Mouse (Mus musculus): ENCODE measurements around the gene Agmat.

The Agmat gene

DNA sequence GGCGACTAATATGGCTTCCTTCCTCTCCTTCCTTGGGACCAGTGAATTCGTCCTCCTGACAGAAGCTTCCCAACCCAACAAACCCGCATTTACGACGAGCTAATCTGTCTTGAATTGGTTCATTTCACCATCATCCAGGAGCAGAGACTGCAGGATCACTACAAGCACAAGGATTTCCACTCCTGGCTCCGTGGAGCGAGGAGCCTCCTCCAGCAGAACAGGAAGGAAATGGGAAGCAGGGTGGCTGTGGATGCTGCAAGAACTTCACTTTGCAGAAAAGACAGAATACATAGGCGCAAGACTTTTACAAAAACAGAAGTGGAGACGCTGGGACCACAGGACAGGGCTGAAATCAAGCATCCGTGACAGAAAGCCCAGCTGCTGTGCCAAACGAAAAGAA, 21.9 kb upstream of the Agmat start:
- Histone ChIP-seq H3K27me3 (ENCODE audit: control insufficient read depth, insufficient read depth, low read length, poor library complexity, severe bottlenecking) (no peaks in the 10 kb centered on the region), H3K36me3 (ENCODE audit: control insufficient read depth, insufficient read depth, low read length, poor library complexity, severe bottlenecking) (no peaks in the 10 kb centered on the region)
- no peak for DNase-seq (ENCODE audit: low read depth, low spot score)

GRCm38 (mm10) chr4:141725277-141725676, 21.2 kb upstream of the Agmat start:
- H3K27me3 ChIP-seq (ENCODE audit: control insufficient read depth, insufficient read depth, low read length, poor library complexity, severe bottlenecking) = no peaks in the 10 kb centered on the region
- H3K36me3 ChIP-seq (ENCODE audit: control insufficient read depth, insufficient read depth, low read length, poor library complexity, severe bottlenecking) = no peaks in the 10 kb centered on the region
- DNase-seq (ENCODE audit: low read depth, low spot score) = no peak

GRCm38 (mm10) chr4:141725738-141726137, 20.7 kb upstream of the Agmat start:
- no peaks in the 10 kb centered on the region for H3K27me3 ChIP-seq (ENCODE audit: control insufficient read depth, insufficient read depth, low read length, poor library complexity, severe bottlenecking)
- no peaks in the 10 kb centered on the region for H3K36me3 ChIP-seq (ENCODE audit: control insufficient read depth, insufficient read depth, low read length, poor library complexity, severe bottlenecking)
- no peak for DNase-seq (ENCODE audit: low read depth, low spot score)

DNA sequence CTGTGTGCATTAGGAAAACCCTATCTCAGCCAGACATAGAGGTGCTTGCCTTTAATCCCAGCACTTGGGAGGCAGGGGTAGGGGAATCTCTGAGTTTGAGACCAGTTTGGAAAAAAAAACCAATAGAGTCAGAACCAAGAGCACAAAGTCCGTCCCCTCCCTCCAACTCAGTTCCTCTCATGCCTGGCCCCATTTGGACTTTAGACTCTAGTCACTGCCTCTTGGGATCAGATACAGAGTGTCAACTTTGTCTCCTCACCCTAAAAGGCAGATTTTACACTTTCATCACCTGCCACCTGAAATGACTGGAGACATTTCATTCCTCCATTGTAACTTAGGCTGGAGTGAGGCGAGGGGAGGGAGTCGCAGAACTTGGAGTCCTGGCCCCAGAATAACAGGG, 17.2 kb upstream of the Agmat start:
- no peaks in the 10 kb centered on the region for H3K36me3 ChIP-seq (ENCODE audit: control insufficient read depth, insufficient read depth, low read length, poor library complexity, severe bottlenecking)
- DNase-seq (ENCODE audit: low read depth, low spot score) = no peak

DNA sequence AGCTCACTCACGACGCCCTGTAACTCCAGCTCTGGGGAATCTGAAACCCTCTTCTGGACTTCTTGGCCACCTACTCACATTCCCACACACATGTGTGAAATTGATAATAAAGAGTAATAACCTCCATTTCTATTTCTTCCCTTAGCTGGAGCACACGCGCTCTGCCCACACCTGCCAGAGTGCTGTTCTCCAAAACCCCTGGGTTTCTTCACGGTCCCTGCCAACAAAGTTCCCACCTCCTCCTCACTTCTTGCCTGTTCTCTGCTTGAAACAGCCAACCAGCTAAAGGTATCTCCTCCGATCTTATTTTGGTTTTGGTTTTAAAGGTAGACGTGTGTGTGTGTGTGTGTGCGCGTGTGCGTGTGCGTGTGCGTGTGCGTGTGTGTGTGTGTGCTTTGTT, 16.1 kb upstream of the Agmat start:
- Histone ChIP-seq H3K36me3 (ENCODE audit: control insufficient read depth, insufficient read depth, low read length, poor library complexity, severe bottlenecking) (no peaks in the 10 kb centered on the region), H3K27me3 (ENCODE audit: control insufficient read depth, insufficient read depth, low read length, poor library complexity, severe bottlenecking) (no peaks in the 10 kb centered on the region)
- DNase-seq (ENCODE audit: low read depth, low spot score) = no peak

More for the DNA sequence above, 17.2 kb upstream of the Agmat start:
- no peaks in the 10 kb centered on the region for H3K27me3 ChIP-seq (ENCODE audit: control insufficient read depth, insufficient read depth, low read length, poor library complexity, severe bottlenecking)

DNA sequence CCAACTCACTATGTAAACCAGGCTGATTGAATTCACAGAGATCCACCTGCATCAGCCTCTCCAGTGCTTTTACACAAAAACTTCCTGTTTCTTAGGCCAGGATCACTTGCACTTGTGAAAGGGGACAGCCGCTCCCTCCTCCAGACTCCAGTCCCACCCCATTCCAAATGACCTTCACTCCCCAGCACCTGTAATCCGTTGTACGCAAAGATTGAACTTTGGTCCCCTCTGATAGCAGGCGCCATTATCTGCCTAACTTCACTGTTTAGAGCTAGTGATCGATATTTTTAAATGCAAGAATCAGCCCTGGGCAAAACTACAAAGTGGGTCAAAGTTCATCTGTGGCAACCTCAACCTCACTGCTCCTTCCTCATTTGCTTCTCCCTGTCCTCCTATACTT, 14.7 kb upstream of the Agmat start:
- Histone ChIP-seq H3K36me3 (ENCODE audit: control insufficient read depth, insufficient read depth, low read length, poor library complexity, severe bottlenecking) (no peaks in the 10 kb centered on the region), H3K27me3 (ENCODE audit: control insufficient read depth, insufficient read depth, low read length, poor library complexity, severe bottlenecking) (no peaks in the 10 kb centered on the region)
- no peak for DNase-seq (ENCODE audit: low read depth, low spot score)

DNA sequence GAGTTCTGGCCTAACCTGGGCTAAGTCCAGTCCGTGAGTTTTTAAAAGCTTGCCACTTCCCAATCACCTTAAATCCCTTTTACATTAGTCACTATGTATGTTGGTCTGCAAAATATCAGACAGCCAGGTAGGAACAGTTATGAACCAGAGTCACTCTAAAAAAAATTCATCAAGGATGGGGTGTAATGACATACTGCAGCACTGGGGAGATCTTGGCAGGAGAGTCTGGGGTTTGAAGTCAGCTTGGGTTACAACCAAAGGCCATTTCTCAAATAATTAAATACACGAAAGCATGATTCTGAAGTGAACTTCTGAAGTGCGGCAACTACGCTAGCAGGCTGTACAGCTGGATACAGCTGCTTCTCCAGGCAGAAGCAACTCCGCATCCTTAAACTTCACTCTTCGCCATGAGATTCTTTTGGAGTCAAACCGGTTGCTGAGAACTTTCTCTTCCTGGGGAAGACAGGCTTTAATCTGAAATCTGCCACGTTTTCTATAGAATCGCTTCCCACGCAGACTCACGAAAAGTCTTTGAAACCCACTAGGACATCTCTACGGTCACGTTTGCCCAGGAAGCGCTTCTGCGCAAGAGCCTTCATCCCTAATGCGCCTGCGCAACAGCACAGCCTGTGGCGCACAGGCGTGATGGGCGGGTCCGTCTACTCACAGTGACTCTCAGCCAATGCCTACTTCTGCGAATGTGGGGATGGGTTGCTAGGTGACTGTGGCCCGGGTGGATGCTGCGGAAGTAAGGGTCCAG, 11.8 kb upstream of the Agmat start:
- peak; percentile 95 for DNase-seq (ENCODE audit: low read depth, low spot score)

DNA sequence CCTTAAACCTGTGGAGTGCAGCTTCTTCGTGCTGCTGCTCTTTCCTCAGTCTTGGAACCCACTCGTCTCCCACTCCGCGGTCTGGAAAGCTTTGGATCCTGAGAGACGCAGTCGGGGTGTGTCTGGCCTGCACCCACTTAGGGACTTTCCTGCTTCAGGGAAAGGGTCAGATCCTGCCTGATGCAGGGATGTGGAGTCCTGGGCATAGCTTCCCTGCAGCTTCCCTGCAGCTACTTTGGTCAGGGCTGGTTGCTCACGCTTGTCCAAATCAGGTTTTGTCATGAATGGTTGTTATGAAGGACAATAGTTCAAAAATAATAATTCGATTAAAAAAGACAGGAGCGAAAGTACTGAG, 11.3 kb upstream of the Agmat start:
- no peaks in the 10 kb centered on the region for H3K36me3 ChIP-seq (ENCODE audit: control insufficient read depth, insufficient read depth, low read length, poor library complexity, severe bottlenecking)
- DNase-seq (ENCODE audit: low read depth, low spot score) = no peak
- no peaks in the 10 kb centered on the region for H3K27me3 ChIP-seq (ENCODE audit: control insufficient read depth, insufficient read depth, low read length, poor library complexity, severe bottlenecking)

More for the DNA sequence above, 11.8 kb upstream of the Agmat start:
- H3K27me3 ChIP-seq (ENCODE audit: control insufficient read depth, insufficient read depth, low read length, poor library complexity, severe bottlenecking) = no peaks in the 10 kb centered on the region
- H3K36me3 ChIP-seq (ENCODE audit: control insufficient read depth, insufficient read depth, low read length, poor library complexity, severe bottlenecking) = no peaks in the 10 kb centered on the region

DNA sequence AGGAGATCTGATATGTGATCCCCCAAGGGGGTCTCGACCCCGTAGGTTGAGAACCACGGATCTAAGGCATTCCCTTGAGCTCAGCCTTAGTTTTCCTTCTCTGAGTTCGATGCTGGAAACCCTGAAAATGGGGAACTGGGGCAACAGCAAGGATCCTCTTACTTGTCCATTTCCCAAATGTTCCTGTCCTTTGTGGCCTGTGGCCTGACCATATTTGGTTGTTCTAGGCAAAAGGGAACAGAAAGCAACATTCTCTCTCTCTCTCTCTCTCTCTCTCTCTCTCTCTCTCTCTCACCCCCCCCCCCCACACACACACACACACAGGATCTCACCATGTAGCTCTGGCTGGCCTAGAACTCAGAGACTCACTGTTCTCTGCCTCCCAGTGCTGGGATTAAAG, 9.6 kb upstream of the Agmat start:
- H3K36me3 ChIP-seq (ENCODE audit: control insufficient read depth, insufficient read depth, low read length, poor library complexity, severe bottlenecking) = no peaks in the 10 kb centered on the region
- no peak for DNase-seq (ENCODE audit: low read depth, low spot score)
- no peaks in the 10 kb centered on the region for H3K27me3 ChIP-seq (ENCODE audit: control insufficient read depth, insufficient read depth, low read length, poor library complexity, severe bottlenecking)

DNA sequence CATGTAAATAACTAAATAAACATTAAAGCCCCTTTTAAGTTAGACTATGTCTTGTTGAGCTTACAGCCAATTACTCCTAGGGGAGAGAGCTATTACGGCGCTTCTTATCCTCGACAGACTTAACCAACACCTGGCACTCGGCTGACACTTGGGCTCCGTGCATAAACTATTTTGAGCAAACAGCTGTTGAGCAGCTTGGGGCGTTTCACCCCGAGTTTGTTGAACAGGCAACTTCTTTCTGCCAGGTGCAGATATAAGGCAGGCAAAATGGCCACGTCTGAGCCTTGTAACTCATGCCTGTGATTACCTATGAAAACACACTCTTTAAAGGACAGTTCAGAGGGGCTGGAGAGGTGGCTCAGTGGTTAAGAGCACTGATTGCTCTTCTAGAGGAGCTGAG, 8.5 kb upstream of the Agmat start:
- DNase-seq (ENCODE audit: low read depth, low spot score) = no peak
- Histone ChIP-seq H3K27me3 (ENCODE audit: control insufficient read depth, insufficient read depth, low read length, poor library complexity, severe bottlenecking) (no peaks in the 10 kb centered on the region), H3K36me3 (ENCODE audit: control insufficient read depth, insufficient read depth, low read length, poor library complexity, severe bottlenecking) (no peaks in the 10 kb centered on the region)

DNA sequence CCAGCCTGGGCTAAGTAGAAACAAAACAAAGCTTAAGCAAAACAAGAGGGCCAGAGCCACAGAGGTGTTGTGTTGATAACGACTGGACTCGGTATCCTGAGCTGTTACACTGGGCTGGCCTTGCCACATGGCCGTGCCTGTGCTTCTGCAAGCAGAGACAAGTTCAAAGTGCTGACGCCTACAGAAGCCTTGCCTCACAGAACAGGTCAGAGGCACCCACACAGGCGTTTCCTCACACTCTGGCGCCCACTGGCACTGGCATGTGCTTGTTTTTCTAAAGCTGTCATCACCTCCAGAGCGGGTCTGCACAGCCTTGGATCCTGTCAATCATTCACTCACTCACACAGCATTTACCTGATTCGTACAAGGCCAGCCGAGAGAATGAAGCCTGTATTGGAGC, 4.6 kb upstream of the Agmat start:
- H3K36me3 ChIP-seq (ENCODE audit: control insufficient read depth, insufficient read depth, low read length, poor library complexity, severe bottlenecking) = no peaks in the 10 kb centered on the region
- H3K27me3 ChIP-seq (ENCODE audit: control insufficient read depth, insufficient read depth, low read length, poor library complexity, severe bottlenecking) = no peaks in the 10 kb centered on the region
- no peak for DNase-seq (ENCODE audit: low read depth, low spot score)

GRCm38 (mm10) chr4:141742381-141742780, 4.1 kb upstream of the Agmat start:
- no peak for DNase-seq (ENCODE audit: low read depth, low spot score)
- Histone ChIP-seq H3K36me3 (ENCODE audit: control insufficient read depth, insufficient read depth, low read length, poor library complexity, severe bottlenecking) (no peaks in the 10 kb centered on the region), H3K27me3 (ENCODE audit: control insufficient read depth, insufficient read depth, low read length, poor library complexity, severe bottlenecking) (no peaks in the 10 kb centered on the region)

- H3K27me3 ChIP-seq (ENCODE audit: control insufficient read depth, insufficient read depth, low read length, poor library complexity, severe bottlenecking) = no peaks in the 10 kb centered on the region
- H3K36me3 ChIP-seq (ENCODE audit: control insufficient read depth, insufficient read depth, low read length, poor library complexity, severe bottlenecking) = no peaks in the 10 kb centered on the region
- no peak for DNase-seq (ENCODE audit: low read depth, low spot score)
Observed at GRCm38 (mm10) chr4:141749557-141749956, 3.1 kb downstream of the Agmat start.

- Histone ChIP-seq H3K36me3 (ENCODE audit: control insufficient read depth, insufficient read depth, low read length, poor library complexity, severe bottlenecking) (no peaks in the 10 kb centered on the region), H3K27me3 (ENCODE audit: control insufficient read depth, insufficient read depth, low read length, poor library complexity, severe bottlenecking) (no peaks in the 10 kb centered on the region)
- no peak for DNase-seq (ENCODE audit: low read depth, low spot score)
Observed at GRCm38 (mm10) chr4:141750826-141751225, 4.4 kb downstream of the Agmat start.

- H3K36me3 ChIP-seq (ENCODE audit: control insufficient read depth, insufficient read depth, low read length, poor library complexity, severe bottlenecking) = no peaks in the 10 kb centered on the region
- DNase-seq (ENCODE audit: low read depth, low spot score) = no peak
- H3K27me3 ChIP-seq (ENCODE audit: control insufficient read depth, insufficient read depth, low read length, poor library complexity, severe bottlenecking) = no peaks in the 10 kb centered on the region
Observed at GRCm38 (mm10) chr4:141751419-141752075, 5.1 kb downstream of the Agmat start.

DNA sequence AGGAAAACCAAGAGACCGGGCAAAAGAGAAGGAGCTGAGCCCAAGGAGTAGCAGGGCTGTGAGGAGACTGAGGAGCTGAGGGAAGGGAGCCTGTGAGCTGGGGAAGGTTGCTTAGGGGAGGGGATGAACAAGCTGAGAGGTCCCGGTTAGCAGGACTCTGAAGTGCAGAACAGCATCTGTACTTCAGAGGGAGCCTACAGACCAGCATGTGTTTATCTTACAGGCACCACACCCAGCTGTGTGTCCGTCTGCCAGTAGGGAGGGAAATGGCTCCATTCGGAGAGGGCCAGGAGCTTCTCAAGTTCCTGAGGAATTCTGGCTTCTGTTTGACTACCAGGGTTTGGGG, 5.6 kb downstream of the Agmat start:
- DNase-seq (ENCODE audit: low read depth, low spot score) = no peak
- H3K36me3 ChIP-seq (ENCODE audit: control insufficient read depth, insufficient read depth, low read length, poor library complexity, severe bottlenecking) = no peaks in the 10 kb centered on the region
- H3K27me3 ChIP-seq (ENCODE audit: control insufficient read depth, insufficient read depth, low read length, poor library complexity, severe bottlenecking) = no peaks in the 10 kb centered on the region

Data from splenic B cell, adult 2 months (primary cell).